Comparison of ENCODE assay signal across 14 mouse cellular contexts in the genomic region with DNA sequence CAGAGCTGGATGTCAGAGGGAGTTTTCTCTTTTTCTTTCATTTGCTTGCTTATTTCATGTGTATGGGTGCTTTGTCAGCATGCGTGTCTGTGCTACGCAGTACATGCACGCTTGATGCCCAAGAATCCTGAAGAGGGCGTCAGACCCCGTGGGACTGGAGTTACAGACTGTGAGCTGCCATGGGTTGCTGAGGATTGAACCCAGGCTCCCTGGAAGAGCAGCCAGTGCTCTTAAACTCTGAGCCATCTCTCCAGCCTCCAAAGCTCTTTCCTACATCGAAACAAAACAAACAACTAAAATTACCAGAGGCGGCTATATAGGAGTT. TPM values are rescaled to one million over a fixed set of nuclear protein-coding genes. Genes with fewer than 3 reads are reported as not detected.
A peak's percentile ranks its signal among the peaks of the same experiment; 100 is the strongest.
DNase-seq lines count a peak whose midpoint lies in the region; ATAC-seq and TF ChIP-seq lines count a peak whose summit lies in the region.
"Had no signal": no experiment of that assay in that cellular context is flagged by ENCODE, and none has a peak within 500 bp of the region (broad histone marks: within the 10 kb centered on the region; RNA-seq: fewer than 3 reads in every experiment).

No protein-coding gene starts in this region.

- H3K27ac ChIP-seq in heart, embryonic 10.5 days, result 0 out of 2 replicates have a peak overlapping the region, but pooled peaks have one; percentile 2
- H3K27ac ChIP-seq in heart, embryonic 11.5 days (ENCODE audit: low read depth, low read length), result no peak overlapping the region
- no peak overlapping the region for H3K27ac ChIP-seq in lung, postnatal 0 days (ENCODE audit: low read length)
- H3K27ac ChIP-seq in hindbrain, embryonic 12.5 days, result peak overlapping the region; percentile 24
- peak overlapping the region; percentile 44 for H3K27ac ChIP-seq in limb, embryonic 10.5 days
- H3K27ac ChIP-seq in liver, embryonic 12.5 days, result no peak overlapping the region
- H3K27ac ChIP-seq: liver, embryonic 15.5 days had no signal

- no peak for TF ChIP-seq EP300 in lung, postnatal 0 days (IDR thresholded peaks at IDR 0.05)

- H3K27me3 ChIP-seq in heart, embryonic 10.5 days (ENCODE audit: insufficient read depth, poor library complexity, severe bottlenecking), result no peaks in the 10 kb centered on the region
- H3K27me3 ChIP-seq in heart, embryonic 11.5 days (ENCODE audit: control insufficient read depth, insufficient read depth, low read length), result no peaks in the 10 kb centered on the region
- H3K27me3 ChIP-seq in lung, postnatal 0 days (replicated peaks; ENCODE audit: insufficient read depth, low read length), result no peaks in the 10 kb centered on the region
- H3K27me3 ChIP-seq in hindbrain, embryonic 12.5 days, result no peaks in the 10 kb centered on the region
- H3K27me3 ChIP-seq in limb, embryonic 10.5 days (ENCODE audit: low read depth, poor library complexity, severe bottlenecking), result no peaks in the 10 kb centered on the region
- H3K27me3 ChIP-seq in liver, embryonic 12.5 days (replicated peaks), result no peaks in the 10 kb centered on the region
- H3K27me3 ChIP-seq: liver, embryonic 15.5 days had no signal

- H3K9ac ChIP-seq in heart, embryonic 11.5 days (ENCODE audit: low read depth, low read length), result no peak overlapping the region
- no peak overlapping the region for H3K9ac ChIP-seq in lung, postnatal 0 days (replicated peaks; ENCODE audit: low read depth)
- H3K9ac ChIP-seq in hindbrain, embryonic 12.5 days, result no peak overlapping the region; the same call in 1 of the 2 replicates
- H3K9ac ChIP-seq in liver, embryonic 12.5 days, result no peak overlapping the region
- H3K9ac ChIP-seq: liver, embryonic 15.5 days had no signal

- H3K4me2 ChIP-seq in heart, embryonic 11.5 days, result no peak overlapping the region
- H3K4me2 ChIP-seq in lung, postnatal 0 days (replicated peaks; ENCODE audit: low read depth, low read length), result no peak overlapping the region
- no peak overlapping the region for H3K4me2 ChIP-seq in hindbrain, embryonic 12.5 days (replicated peaks)
- H3K4me2 ChIP-seq in liver, embryonic 12.5 days, result no peak overlapping the region
- H3K4me2 ChIP-seq: liver, embryonic 15.5 days had no signal

- 0 out of 2 replicates have a peak, but pooled peaks have one; percentile 9 for TF ChIP-seq CTCF in lung, postnatal 0 days (IDR thresholded peaks at IDR 0.05)

- no peak for DNase-seq in heart, embryonic 10.5 days (ENCODE audit: low spot score)
- DNase-seq in lung, postnatal 0 days (ENCODE audit: low spot score), result no peak
- DNase-seq in lung, postnatal 14 days, result no peak
- DNase-seq in limb, embryonic 10.5 days (ENCODE audit: low spot score), result no peak
- DNase-seq: kidney, adult 18-20 months; left cerebral cortex, postnatal 4 days; right cerebral cortex, postnatal 14 days; thymus, adult 18-20 months had no signal

- WGBS in heart, embryonic 10.5 days, result 91% methylated on average over 7 of the region's 7 CpGs
- WGBS in heart, embryonic 11.5 days (ENCODE audit: insufficient replicate concordance), result 83% methylated on average over 7 of the region's 7 CpGs
- 70% methylated on average over 7 of the region's 7 CpGs for WGBS in lung, postnatal 0 days
- 83% methylated on average over 7 of the region's 7 CpGs for WGBS in hindbrain, embryonic 12.5 days
- WGBS in limb, embryonic 10.5 days, result 91% methylated on average over 7 of the region's 7 CpGs
- WGBS in liver, embryonic 12.5 days (ENCODE audit: insufficient replicate concordance), result 87% methylated on average over 7 of the region's 7 CpGs

- ATAC-seq in heart, embryonic 11.5 days (replicated peaks; ENCODE audit: insufficient number of reproducible peaks, low FRiP score, low TSS enrichment), result no peak
- no peak for ATAC-seq in lung, postnatal 0 days
- ATAC-seq in hindbrain, embryonic 12.5 days (ENCODE audit: low FRiP score), result no peak
- ATAC-seq in liver, embryonic 12.5 days, result no peak
- ATAC-seq: CD4-positive, CD25-positive, alpha-beta regulatory T cell, adult 4 months had no signal

- peaks cover 39% of the 10 kb centered on the region for H3K36me3 ChIP-seq in heart, embryonic 10.5 days
- peaks cover 6% of the 10 kb centered on the region; the same call in 1 of the 2 replicates for H3K36me3 ChIP-seq in heart, embryonic 11.5 days (ENCODE audit: control insufficient read depth, insufficient read depth, low read length)
- no peaks in the 10 kb centered on the region for H3K36me3 ChIP-seq in lung, postnatal 0 days (ENCODE audit: insufficient read depth, low read length)
- H3K36me3 ChIP-seq in hindbrain, embryonic 12.5 days, result peaks cover 23% of the 10 kb centered on the region
- peaks cover 30% of the 10 kb centered on the region for H3K36me3 ChIP-seq in limb, embryonic 10.5 days
- H3K36me3 ChIP-seq in liver, embryonic 12.5 days, result peaks cover 12% of the 10 kb centered on the region
- H3K36me3 ChIP-seq: liver, embryonic 15.5 days had no signal

- peaks cover 43% of the 10 kb centered on the region for H3K4me1 ChIP-seq in heart, embryonic 10.5 days
- peaks cover 26% of the 10 kb centered on the region for H3K4me1 ChIP-seq in heart, embryonic 11.5 days (ENCODE audit: control insufficient read depth, insufficient read depth, low read length)
- H3K4me1 ChIP-seq in lung, postnatal 0 days (ENCODE audit: insufficient read depth, low read depth, low read length), result no peaks in the 10 kb centered on the region
- H3K4me1 ChIP-seq in hindbrain, embryonic 12.5 days, result peaks cover 10% of the 10 kb centered on the region
- peaks cover 22% of the 10 kb centered on the region for H3K4me1 ChIP-seq in limb, embryonic 10.5 days
- 0 out of 2 replicates have a peak, but pooled peaks cover 3% of the 10 kb centered on the region for H3K4me1 ChIP-seq in liver, embryonic 12.5 days
- H3K4me1 ChIP-seq: liver, embryonic 15.5 days had no signal

- H3K4me3 ChIP-seq in heart, embryonic 10.5 days, result no peak overlapping the region
- no peak overlapping the region for H3K4me3 ChIP-seq in heart, embryonic 11.5 days (ENCODE audit: low read depth, low read length)
- no peak overlapping the region for H3K4me3 ChIP-seq in lung, postnatal 0 days (ENCODE audit: low read depth, low read length)
- H3K4me3 ChIP-seq in hindbrain, embryonic 12.5 days, result no peak overlapping the region
- no peak overlapping the region for H3K4me3 ChIP-seq in limb, embryonic 10.5 days
- H3K4me3 ChIP-seq in liver, embryonic 12.5 days, result no peak overlapping the region
- H3K4me3 ChIP-seq: liver, embryonic 15.5 days; myocyte had no signal

- no peaks in the 10 kb centered on the region for H3K9me3 ChIP-seq in heart, embryonic 10.5 days
- H3K9me3 ChIP-seq in heart, embryonic 11.5 days (replicated peaks; ENCODE audit: control insufficient read depth, low read length), result no peaks in the 10 kb centered on the region
- H3K9me3 ChIP-seq in lung, postnatal 0 days (ENCODE audit: low read length), result no peaks in the 10 kb centered on the region
- H3K9me3 ChIP-seq in hindbrain, embryonic 12.5 days (replicated peaks), result no peaks in the 10 kb centered on the region
- H3K9me3 ChIP-seq in limb, embryonic 10.5 days (replicated peaks), result no peaks in the 10 kb centered on the region
- H3K9me3 ChIP-seq in liver, embryonic 12.5 days (replicated peaks), result no peaks in the 10 kb centered on the region
- H3K9me3 ChIP-seq: liver, embryonic 15.5 days had no signal

RNA-seq across cellular contexts. Expression of a gene that starts 45.2 kb away (rescaled TPM):
- 118 and 134 TPM in 2 replicates for polyA plus RNA-seq in heart, embryonic 10.5 days (2016; fragmentation: Nextera tagmentation; extraction: Ambion mirVana)
- 111 and 132 TPM in 2 replicates for polyA plus RNA-seq in heart, embryonic 11.5 days (2014; fragmentation: Nextera tagmentation; extraction: Ambion mirVana)
- polyA plus RNA-seq in lung, postnatal 0 days (2015; fragmentation: Nextera tagmentation; extraction: Ambion mirVana), result 26.1 and 30.7 TPM in 2 replicates
- 164 and 183 TPM in 2 replicates for polyA plus RNA-seq in hindbrain, embryonic 12.5 days (2016; fragmentation: Nextera tagmentation; extraction: Ambion mirVana)
- polyA plus RNA-seq in limb, embryonic 10.5 days (2016; fragmentation: Nextera tagmentation; extraction: Ambion mirVana), result 195 and 209 TPM in 2 replicates
- 50.4 and 53.6 TPM in 2 replicates for polyA plus RNA-seq in liver, embryonic 12.5 days (2016; fragmentation: Nextera tagmentation; extraction: Ambion mirVana)

Comparison
In these comparisons a context has a peak if more than half of its experiments do, and no peak if none do; other contexts are left out.
1. H3K27ac ChIP-seq: peak in heart, embryonic 10.5 days (single experiment), hindbrain, embryonic 12.5 days (single experiment) and limb, embryonic 10.5 days (single experiment); none in heart, embryonic 11.5 days (single experiment), lung, postnatal 0 days (single experiment) and liver, embryonic 12.5 days (single experiment).